Mouse (Mus musculus) liver, adult 2 months (tissue): ENCODE data around the gene Megf11.

Experiments used
- CTCF ChIP-seq: fragments of 200-500 bp; IDR thresholded peaks from 2 replicates; pipeline ENCODE4 v1.5.1; 2011; ENCODE audit warnings: low read depth, low read length, control low read depth
- POLR2A ChIP-seq: fragments of 200-500 bp; IDR thresholded peaks from 2 replicates; pipeline ENCODE4 v1.6.1; 2011; ENCODE audit warnings: low read length, control low read depth; ENCODE audit not compliant: insufficient read depth; ENCODE audit errors: extremely low read depth

GRCm38 (mm10) chr9:64688015-64688394 lies 302.6 kb downstream of the Megf11 start:
- TF ChIP-seq CTCF (no peak), POLR2A (no peak)
